Mouse (Mus musculus) liver, embryonic 11.5 days (tissue): ENCODE measurements around the gene Gm17455. TPM values are rescaled to one million over a fixed set of nuclear protein-coding genes. Genes with fewer than 3 reads are reported as not detected.

ENCODE experiments used
- ATAC-seq: fragments of 200-750 bp; cut with Nextera tagmentation; replicated peaks from 2 replicates; pipeline ENCODE4 v1.8.0; 2017; ENCODE audit warnings: moderate number of reproducible peaks, mild to moderate bottlenecking, moderate TSS enrichment, moderate library complexity; ENCODE audit not compliant: low FRiP score
- DNase-seq: peaks from one replicate; pipeline ENCODE4 v3.0.0-alpha.2; 2017; ENCODE audit warnings: low spot score
- H3K27ac ChIP-seq: fragments of 300-500 bp; sonication (generic); 2 replicates; pipeline ENCODE4 v1.5.1; 2014; ENCODE audit warnings: mild to moderate bottlenecking, low read depth, low read length, control low read depth
- H3K27me3 ChIP-seq: fragments of 300-500 bp; sonication (generic); replicated peaks from 2 replicates; pipeline ENCODE4 v1.6.1; 2014; ENCODE audit warnings: low read length, mixed read lengths; ENCODE audit not compliant: control insufficient read depth, insufficient read depth
- H3K36me3 ChIP-seq: fragments of 300-500 bp; sonication (generic); 2 replicates; pipeline ENCODE4 v1.6.1; 2014; ENCODE audit warnings: mild to moderate bottlenecking, low read length, moderate library complexity, mixed read lengths; ENCODE audit not compliant: control insufficient read depth, insufficient read depth
- H3K4me1 ChIP-seq: fragments of 300-500 bp; sonication (generic); replicated peaks from 2 replicates; pipeline ENCODE4 v1.6.1; 2014; ENCODE audit warnings: low read length, mixed read lengths; ENCODE audit not compliant: control insufficient read depth, insufficient read depth
- H3K4me2 ChIP-seq: fragments of 300-500 bp; sonication (generic); 2 replicates; pipeline ENCODE4 v1.6.1; 2014; ENCODE audit warnings: mild to moderate bottlenecking, control low read depth, moderate library complexity
- H3K4me3 ChIP-seq: fragments of 300-500 bp; sonication (generic); 2 replicates; pipeline ENCODE4 v1.5.1; 2014; ENCODE audit warnings: low read depth, low read length, control low read depth
- H3K9ac ChIP-seq: fragments of 300-500 bp; sonication (generic); 2 replicates; pipeline ENCODE4 v1.6.1; 2014; ENCODE audit warnings: low read depth, low read length, control low read depth
- H3K9me3 ChIP-seq: fragments of 300-500 bp; sonication (generic); 2 replicates; pipeline ENCODE4 v1.6.1; 2016; ENCODE audit warnings: low read length, inconsistent platforms, mixed read lengths; ENCODE audit not compliant: control insufficient read depth
- WGBS: fragments of 180-500 bp; shearing (Covaris S2); extraction: QIAGEN DNeasy Blood & Tissue Kit; methylation state at CpG from one replicate; pipeline ENCODE4 v1.1.7; 2014; 5-methylcytosine and 5-hydroxymethylcytosine counted together
- polyA plus RNA-seq: library from polyadenylated mRNA; unstranded; fragments of >200 nt; fragmentation: Nextera tagmentation; extraction: Ambion mirVana; gene quantifications from 2 replicates; pipeline ENCODE4 v1.2.1, GENCODE M21; 2014

The Gm17455 gene
- polyA plus RNA-seq, 1 experiment from 2014 or later, result 0.44 TPM

DNA sequence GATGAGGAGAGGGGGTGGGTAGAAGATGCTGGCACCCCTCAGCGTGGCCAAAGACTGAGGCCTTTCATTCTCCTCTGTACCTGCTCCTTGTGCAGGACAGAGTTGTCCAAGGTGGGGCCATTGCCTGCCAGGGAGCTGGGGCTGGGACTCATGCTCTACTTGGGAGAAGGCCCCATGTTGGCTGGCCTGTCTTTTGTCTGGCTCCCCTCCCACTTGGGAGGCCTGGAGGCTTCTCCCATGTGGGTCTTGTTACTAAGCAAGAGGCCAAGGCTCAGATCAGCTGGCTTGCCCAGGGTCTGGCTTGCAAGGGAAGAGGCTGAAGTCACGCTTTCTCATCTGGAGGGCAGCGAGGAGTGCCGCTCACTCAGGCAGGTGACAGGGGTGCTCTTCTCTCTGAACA is 42.1 kb upstream of the Gm17455 start:
- no peaks in the 10 kb centered on the region for H3K36me3 ChIP-seq
- H3K4me2 ChIP-seq, result no peak overlapping the region
- no peak overlapping the region for H3K4me3 ChIP-seq
- DNase-seq, result no peak
- no peaks in the 10 kb centered on the region for H3K9me3 ChIP-seq
- H3K4me1 ChIP-seq, result peaks cover 4% of the 10 kb centered on the region
- no peak overlapping the region for H3K9ac ChIP-seq
- 82% methylated on average over 4 of the region's 4 CpGs for WGBS
- H3K27me3 ChIP-seq, result no peaks in the 10 kb centered on the region
- no peak overlapping the region for H3K27ac ChIP-seq
- ATAC-seq, result no peak

- 90% methylated on average over 14 of the region's 14 CpGs for WGBS
- ATAC-seq, result no peak
Observed at GRCm38 (mm10) chr10:60357901-60358300, 41.6 kb upstream of the Gm17455 start.

DNA sequence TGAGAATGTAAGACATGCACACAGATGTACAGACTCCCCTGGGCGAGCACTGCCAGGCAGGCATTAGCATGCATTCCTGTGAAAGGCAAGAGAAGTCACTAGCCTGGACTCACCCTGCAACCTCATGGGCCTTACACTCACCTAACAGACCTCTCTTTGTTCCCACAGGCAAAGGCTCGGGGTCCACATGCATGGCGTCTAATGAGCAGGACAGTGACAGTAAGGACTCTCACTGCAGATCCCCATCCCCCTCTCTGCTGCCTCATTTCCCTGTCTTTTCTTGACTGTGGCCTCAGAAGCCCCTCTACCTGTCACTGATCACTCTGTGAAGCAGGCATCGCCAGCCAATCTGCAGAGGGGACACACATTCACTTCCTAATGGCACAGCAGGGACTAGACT is 40.8 kb upstream of the Gm17455 start:
- DNase-seq, result no peak
- no peak overlapping the region for H3K9ac ChIP-seq
- H3K4me2 ChIP-seq, result no peak overlapping the region
- WGBS, result 64% methylated on average over 4 of the region's 4 CpGs
- no peaks in the 10 kb centered on the region for H3K27me3 ChIP-seq
- no peak overlapping the region for H3K4me3 ChIP-seq
- no peak overlapping the region for H3K27ac ChIP-seq
- no peak for ATAC-seq
- H3K36me3 ChIP-seq, result no peaks in the 10 kb centered on the region
- no peaks in the 10 kb centered on the region for H3K4me1 ChIP-seq
- H3K9me3 ChIP-seq, result no peaks in the 10 kb centered on the region

More at GRCm38 (mm10) chr10:60357901-60358300, 41.6 kb upstream of the Gm17455 start:
- no peak overlapping the region for H3K4me3 ChIP-seq
- H3K4me1 ChIP-seq, result peaks cover 2% of the 10 kb centered on the region; the same call in 1 of the 2 replicates
- no peaks in the 10 kb centered on the region for H3K36me3 ChIP-seq
- no peak overlapping the region for H3K27ac ChIP-seq
- no peak for DNase-seq
- no peak overlapping the region for H3K9ac ChIP-seq
- no peak overlapping the region for H3K4me2 ChIP-seq
- no peaks in the 10 kb centered on the region for H3K27me3 ChIP-seq
- no peaks in the 10 kb centered on the region for H3K9me3 ChIP-seq

GRCm38 (mm10) chr10:60361615-60362309 is 37.8 kb upstream of the Gm17455 start:
- no peaks in the 10 kb centered on the region for H3K9me3 ChIP-seq
- no peak overlapping the region for H3K4me3 ChIP-seq
- no peaks in the 10 kb centered on the region for H3K36me3 ChIP-seq
- no peak for ATAC-seq
- no peak for DNase-seq
- H3K4me2 ChIP-seq, result no peak overlapping the region
- 68% methylated on average over 12 of the region's 12 CpGs for WGBS
- H3K4me1 ChIP-seq, result no peaks in the 10 kb centered on the region
- H3K27me3 ChIP-seq, result no peaks in the 10 kb centered on the region
- H3K9ac ChIP-seq, result no peak overlapping the region
- no peak overlapping the region for H3K27ac ChIP-seq

DNA sequence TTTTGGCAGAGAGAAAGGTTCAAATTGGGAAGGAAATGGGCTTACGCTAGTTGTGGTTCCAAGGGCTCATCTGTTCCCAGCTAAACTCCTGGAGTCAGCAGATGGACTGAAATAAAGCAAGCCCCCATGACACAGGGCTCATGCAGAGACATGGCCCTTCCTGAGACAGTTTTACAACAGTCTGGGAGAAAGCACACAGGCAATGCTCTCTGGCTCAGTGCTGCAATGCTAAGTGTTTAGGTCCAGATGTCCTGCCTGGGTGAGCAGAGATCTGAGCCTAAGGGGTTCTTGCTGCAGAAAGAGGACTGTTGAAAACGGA is 37.3 kb upstream of the Gm17455 start:
- Histone ChIP-seq H3K36me3 (no peaks in the 10 kb centered on the region), H3K4me3 (no peak overlapping the region), H3K27ac (no peak overlapping the region), H3K9me3 (no peaks in the 10 kb centered on the region), H3K4me1 (no peaks in the 10 kb centered on the region), H3K27me3 (no peaks in the 10 kb centered on the region), H3K9ac (no peak overlapping the region), H3K4me2 (no peak overlapping the region)
- 45% methylated on average over 2 of the region's 2 CpGs for WGBS
- ATAC-seq (no peak), DNase-seq (no peak)

DNA sequence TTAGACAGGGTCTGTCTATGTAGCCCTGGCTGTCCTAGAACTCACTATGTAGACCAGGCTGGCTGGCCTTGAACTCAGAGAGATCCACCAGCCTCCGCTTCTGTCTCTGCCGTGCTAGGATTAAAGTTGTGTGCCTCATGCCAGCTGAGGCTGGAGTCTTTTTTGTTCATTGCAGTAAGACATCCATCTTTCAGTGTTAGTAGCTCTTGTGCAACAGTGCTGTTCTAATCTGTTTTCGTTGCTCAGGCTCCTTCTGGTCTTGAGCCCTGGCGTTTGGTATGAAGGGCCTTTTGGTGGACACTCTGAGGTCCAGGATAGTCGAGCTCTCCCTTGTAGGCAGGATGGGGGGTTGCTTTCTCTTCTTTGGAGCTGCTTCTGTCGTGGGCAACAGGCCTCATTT is 36.1 kb upstream of the Gm17455 start:
- Histone ChIP-seq H3K27me3 (no peaks in the 10 kb centered on the region), H3K4me2 (no peak overlapping the region), H3K9ac (no peak overlapping the region), H3K9me3 (no peaks in the 10 kb centered on the region), H3K4me3 (no peak overlapping the region), H3K27ac (no peak overlapping the region), H3K4me1 (no peaks in the 10 kb centered on the region), H3K36me3 (no peaks in the 10 kb centered on the region)
- ATAC-seq, result no peak
- no peak for DNase-seq
- 73% methylated on average over 6 of the region's 6 CpGs for WGBS

DNA sequence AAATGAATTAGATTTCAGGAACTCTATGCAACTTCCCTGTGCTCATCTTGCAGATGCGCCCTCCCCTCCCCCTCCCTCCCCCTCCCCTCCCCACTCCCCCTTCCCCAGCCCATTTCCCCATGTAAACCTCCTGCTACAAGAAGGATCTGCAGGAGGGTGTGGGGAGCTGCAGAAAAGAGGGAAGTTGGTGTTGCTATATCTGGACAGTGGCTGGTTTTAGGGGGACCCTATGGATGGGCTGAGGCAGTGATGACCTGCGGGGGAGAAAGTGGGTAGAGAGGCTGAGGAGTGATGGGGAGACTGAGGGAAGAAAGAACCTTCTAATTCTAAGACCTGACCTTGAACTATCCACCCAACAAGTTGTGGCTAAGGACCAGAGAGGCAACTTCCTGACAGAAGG is 32.4 kb upstream of the Gm17455 start:
- no peak for ATAC-seq
- Histone ChIP-seq H3K27ac (no peak overlapping the region), H3K36me3 (no peaks in the 10 kb centered on the region), H3K4me2 (no peak overlapping the region), H3K4me3 (no peak overlapping the region), H3K4me1 (no peaks in the 10 kb centered on the region), H3K27me3 (no peaks in the 10 kb centered on the region), H3K9me3 (no peaks in the 10 kb centered on the region), H3K9ac (no peak overlapping the region)
- no peak for DNase-seq
- 32% methylated on average over 2 of the region's 2 CpGs for WGBS

GRCm38 (mm10) chr10:60367904-60368303 is 31.6 kb upstream of the Gm17455 start:
- no peak for ATAC-seq
- no peak overlapping the region for H3K4me2 ChIP-seq
- no peak overlapping the region for H3K9ac ChIP-seq
- no peaks in the 10 kb centered on the region for H3K9me3 ChIP-seq
- H3K4me1 ChIP-seq, result no peaks in the 10 kb centered on the region
- DNase-seq, result no peak
- H3K36me3 ChIP-seq, result no peaks in the 10 kb centered on the region
- H3K4me3 ChIP-seq, result no peak overlapping the region
- WGBS, result 45% methylated on average over 4 of the region's 4 CpGs
- no peaks in the 10 kb centered on the region for H3K27me3 ChIP-seq
- H3K27ac ChIP-seq, result no peak overlapping the region

GRCm38 (mm10) chr10:60369405-60369804 is 30.1 kb upstream of the Gm17455 start:
- DNase-seq, result no peak
- H3K9ac ChIP-seq, result no peak overlapping the region
- WGBS, result 64% methylated on average over 6 of the region's 6 CpGs

More at GRCm38 (mm10) chr10:60369405-60369804, 30.1 kb upstream of the Gm17455 start:
- Histone ChIP-seq H3K4me2 (no peak overlapping the region), H3K36me3 (no peaks in the 10 kb centered on the region), H3K4me1 (0 out of 2 replicates have a peak, but pooled peaks cover 3% of the 10 kb centered on the region), H3K27ac (no peak overlapping the region), H3K4me3 (no peak overlapping the region), H3K27me3 (no peaks in the 10 kb centered on the region), H3K9me3 (no peaks in the 10 kb centered on the region)
- no peak for ATAC-seq
